Mouse (Mus musculus) erythroblast, embryonic 14.5 days (primary cell): ENCODE data around the gene Cldn15. TPM values are rescaled to one million over a fixed set of nuclear protein-coding genes. Genes with fewer than 3 reads are reported as not detected.

Source experiments
- H3K27me3 ChIP-seq: 2 replicates; pipeline ENCODE4 v1.6.1; 2012; ENCODE audit warnings: inconsistent platforms; ENCODE audit not compliant: control insufficient read depth
- H3K36me3 ChIP-seq: 2 replicates; pipeline ENCODE4 v1.6.1; 2012; ENCODE audit warnings: mild to moderate bottlenecking, inconsistent platforms; ENCODE audit not compliant: control insufficient read depth
- H3K4me1 ChIP-seq: 2 replicates; pipeline ENCODE4 v1.6.1; 2012; ENCODE audit warnings: inconsistent platforms; ENCODE audit not compliant: control insufficient read depth
- H3K4me3 ChIP-seq: replicated peaks from 2 replicates; pipeline ENCODE3; 2012; ENCODE audit warnings: moderate library complexity, mild to moderate bottlenecking, inconsistent platforms
- H3K9me3 ChIP-seq: 2 replicates; pipeline ENCODE4 v1.6.1; 2012; ENCODE audit warnings: low read length, inconsistent platforms, mixed read lengths; ENCODE audit not compliant: control insufficient read depth
- GATA1 ChIP-seq: IDR thresholded peaks from 2 replicates; pipeline ENCODE4 v1.6.1; 2012; ENCODE audit warnings: low read length, inconsistent platforms, mixed read lengths
- TAL1 ChIP-seq: IDR thresholded peaks from 3 replicates; pipeline ENCODE4 v1.6.1; 2012; ENCODE audit warnings: low read length, inconsistent platforms, mixed read lengths
- polyA plus RNA-seq: library from polyadenylated mRNA; stranded (reverse); fragments of >175 nt; gene quantifications from 2 replicates; pipeline ENCODE4 v1.2.3, GENCODE M21; 2012

Gene Cldn15
- polyA plus RNA-seq, 1 experiment: 0.04 TPM

- Histone ChIP-seq H3K36me3 (no peaks in the 10 kb centered on the region), H3K9me3 (peaks cover 9% of the 10 kb centered on the region), H3K4me1 (no peaks in the 10 kb centered on the region), H3K27me3 (0 out of 2 replicates have a peak, but pooled peaks cover 3% of the 10 kb centered on the region), H3K4me3 (no peak overlapping the region)
- TF ChIP-seq TAL1 (no peak), GATA1 (no peak)
Measured at GRCm38 (mm10) chr5:137015913-137016312, 49.5 kb downstream of the Cldn15 start.

- Histone ChIP-seq H3K27me3 (peaks cover 75% of the 10 kb centered on the region), H3K9me3 (peaks cover 3% of the 10 kb centered on the region), H3K4me1 (peaks cover 7% of the 10 kb centered on the region), H3K4me3 (no peak overlapping the region), H3K36me3 (no peaks in the 10 kb centered on the region)
- TF ChIP-seq GATA1 (no peak), TAL1 (no peak)
Measured at GRCm38 (mm10) chr5:137024318-137024717, 57.9 kb downstream of the Cldn15 start.

- Histone ChIP-seq H3K4me3 (no peak overlapping the region), H3K9me3 (peaks cover 9% of the 10 kb centered on the region), H3K4me1 (peaks cover 15% of the 10 kb centered on the region), H3K36me3 (no peaks in the 10 kb centered on the region), H3K27me3 (peaks cover 84% of the 10 kb centered on the region)
- TF ChIP-seq TAL1: no peak
Measured at GRCm38 (mm10) chr5:137025132-137025531, 58.7 kb downstream of the Cldn15 start.

Other genes with a start within 250 kb of the Cldn15 start
- 0.02 TPM in 2 replicates for gene Col26a1, start 83.4 kb upstream of the Cldn15 start, polyA plus RNA-seq
- gene Ift22, start 58.5 kb upstream of the Cldn15 start, polyA plus RNA-seq: 0.02 and 0.24 TPM in 2 replicates
- gene Fis1, start 13.3 kb upstream of the Cldn15 start, polyA plus RNA-seq: 325 and 364 TPM in 2 replicates
- 1.8 and 3.6 TPM in 2 replicates for gene Plod3, start 20.4 kb downstream of the Cldn15 start, polyA plus RNA-seq
- 55.9 and 77.3 TPM in 2 replicates for gene Znhit1, start 21.4 kb downstream of the Cldn15 start, polyA plus RNA-seq
- 0.10 and 0.17 TPM in 2 replicates for gene Vgf, start 59.8 kb downstream of the Cldn15 start, polyA plus RNA-seq
- 11.7 and 12.6 TPM in 2 replicates for gene Ap1s1, start 79.5 kb downstream of the Cldn15 start, polyA plus RNA-seq
- not detected in 2 replicates for gene Serpine1, start 105.7 kb downstream of the Cldn15 start, polyA plus RNA-seq
- gene Trim56, start 149.6 kb downstream of the Cldn15 start, polyA plus RNA-seq: 3.3 and 3.5 TPM in 2 replicates
- not detected in 2 replicates for gene Muc3, start 182.7 kb downstream of the Cldn15 start, polyA plus RNA-seq
- gene Muc3a, start 245.8 kb downstream of the Cldn15 start, polyA plus RNA-seq: not detected in 2 replicates